Mouse (Mus musculus) left cerebral cortex, adult 18-20 months (tissue): ENCODE results near the gene Hist1h2ag. TPM values are rescaled to one million over a fixed set of nuclear protein-coding genes. Genes with fewer than 3 reads are reported as not detected.
"Not testable (repeated sequence)": the region's sequence is repeated elsewhere in the genome, so short reads cannot be mapped to it uniquely, and the experiment has no call there.

Experiments used
- DNase-seq, 2 experiments: peaks; one replicate each; pipeline ENCODE4 v3.0.0; 2021 to 2022; ENCODE audit warnings: low spot score in 2 of 2, mixed read lengths in 1 of 2
- long read RNA-seq, 2 experiments: library from polyadenylated mRNA; stranded (forward); transcript quantifications; one replicate each; pipeline ENCODE4 v2.0.0; 2021
- total RNA-seq, 2 experiments: library from RNA; stranded (reverse); gene quantifications; 2 replicates each; pipeline ENCODE4 v1.2.3; 2021

Gene Hist1h2ag
- 10 to 100 TPM in 1 of 2 experiments, 1 to 10 TPM in 1; 7.5 to 13.7 TPM for total RNA-seq
- long read RNA-seq, experiment 1 = 0 reads
- long read RNA-seq, experiment 2 = 0 reads

DNA sequence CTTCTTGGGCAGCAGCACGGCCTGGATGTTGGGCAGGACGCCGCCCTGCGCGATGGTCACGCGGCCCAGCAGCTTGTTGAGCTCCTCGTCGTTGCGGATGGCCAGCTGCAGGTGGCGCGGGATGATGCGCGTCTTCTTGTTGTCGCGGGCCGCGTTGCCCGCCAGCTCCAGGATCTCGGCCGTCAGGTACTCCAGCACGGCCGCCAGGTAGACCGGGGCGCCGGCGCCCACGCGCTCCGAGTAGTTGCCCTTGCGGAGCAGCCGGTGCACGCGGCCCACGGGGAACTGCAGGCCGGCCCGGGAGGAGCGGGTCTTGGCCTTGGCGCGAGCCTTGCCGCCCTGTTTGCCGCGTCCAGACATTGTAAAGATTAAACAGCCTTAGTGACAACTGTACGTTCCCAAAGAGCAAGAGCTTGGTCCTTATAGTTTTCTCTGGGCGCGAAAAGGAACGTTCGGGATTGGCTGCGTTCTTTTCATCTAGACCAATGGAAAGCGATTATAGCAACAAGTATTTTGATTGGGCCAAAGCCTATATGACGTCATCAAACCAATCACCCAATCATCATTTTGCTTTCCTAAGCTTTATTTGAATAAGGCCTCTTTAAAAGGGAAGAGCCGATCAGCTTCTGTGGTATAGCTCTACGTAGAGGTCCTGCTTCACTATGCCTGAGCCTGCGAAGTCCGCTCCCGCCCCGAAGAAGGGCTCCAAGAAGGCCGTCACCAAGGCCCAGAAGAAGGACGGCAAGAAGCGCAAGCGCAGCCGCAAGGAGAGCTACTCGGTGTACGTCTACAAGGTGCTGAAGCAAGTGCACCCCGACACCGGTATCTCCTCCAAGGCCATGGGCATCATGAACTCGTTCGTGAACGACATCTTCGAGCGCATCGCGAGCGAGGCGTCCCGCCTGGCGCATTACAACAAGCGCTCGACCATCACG is at the start of gene Hist1h2ag, which contains the start of gene Hist1h2bj:
TSS of gene Hist1h2ag (minus strand) at position 377 of the 935 bp plus-strand sequence.
TSS of gene Hist1h2bj (plus strand) at position 647 of the 935 bp plus-strand sequence.
- peak; percentile 74 to 86 for DNase-seq

DNA sequence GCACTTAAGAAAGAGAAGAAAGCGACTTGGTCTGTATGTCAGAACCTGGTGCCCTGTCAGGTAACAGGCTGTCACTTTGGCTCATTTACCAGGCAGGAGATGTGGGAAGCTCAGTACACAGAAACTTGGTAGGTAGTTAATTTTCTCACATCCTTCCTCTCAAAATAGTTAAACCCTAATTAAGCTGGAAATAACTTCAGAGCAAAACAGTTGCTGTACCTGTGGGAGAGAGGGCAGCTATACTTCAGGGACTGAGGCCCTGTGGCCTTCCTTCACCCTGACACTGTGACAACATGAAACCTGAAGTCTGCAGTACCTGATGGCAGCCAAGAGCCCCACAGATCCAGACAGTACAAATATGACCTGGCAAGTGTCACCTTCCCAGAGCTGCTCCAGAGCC is 41.4 kb upstream of the Hist1h2ag start, which contains the start of gene Vmn1r188:
TSS of gene Vmn1r188 (plus strand) at position 301 of the 400 bp plus-strand sequence.
- DNase-seq = not testable (repeated sequence)

DNA sequence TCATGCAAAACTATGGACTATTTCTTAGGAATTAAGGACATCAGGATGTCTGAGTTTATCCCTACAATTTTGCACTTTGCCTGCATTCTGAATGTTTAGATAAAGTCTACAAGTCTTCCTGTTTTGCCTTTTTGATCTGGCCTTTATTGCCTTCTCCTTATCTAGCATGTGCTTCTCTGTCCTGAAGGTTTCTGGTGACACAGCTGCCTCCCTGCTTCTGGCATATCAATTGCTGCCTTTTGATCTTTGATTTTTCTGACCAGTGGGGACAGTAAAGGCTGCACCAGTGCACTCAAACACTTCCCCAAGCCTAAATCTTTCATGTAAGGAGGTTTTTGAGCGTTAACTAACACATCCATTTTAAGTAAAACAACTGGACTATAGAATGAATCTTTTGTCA is 20.7 kb upstream of the Hist1h2ag start:
- DNase-seq = no peak

DNA sequence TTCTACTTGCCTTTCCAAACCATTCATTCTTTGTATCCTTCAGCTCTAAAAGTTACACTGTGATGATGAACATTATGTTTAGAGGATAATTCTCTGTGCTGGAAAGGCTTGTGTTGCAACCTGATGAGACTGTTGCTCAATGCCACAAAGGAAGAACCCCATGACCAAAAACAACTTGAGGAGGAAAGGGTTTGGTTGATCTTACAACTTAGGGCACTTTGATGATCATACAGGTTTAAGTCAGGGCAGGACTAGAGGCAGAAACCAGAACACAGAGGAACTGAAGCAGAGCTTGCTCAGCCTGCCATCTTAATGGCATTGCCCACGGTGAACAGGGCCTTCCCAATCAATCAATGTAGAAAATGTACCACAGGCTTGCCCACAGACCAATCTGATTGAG is 18.7 kb upstream of the Hist1h2ag start:
- no peak for DNase-seq

DNA sequence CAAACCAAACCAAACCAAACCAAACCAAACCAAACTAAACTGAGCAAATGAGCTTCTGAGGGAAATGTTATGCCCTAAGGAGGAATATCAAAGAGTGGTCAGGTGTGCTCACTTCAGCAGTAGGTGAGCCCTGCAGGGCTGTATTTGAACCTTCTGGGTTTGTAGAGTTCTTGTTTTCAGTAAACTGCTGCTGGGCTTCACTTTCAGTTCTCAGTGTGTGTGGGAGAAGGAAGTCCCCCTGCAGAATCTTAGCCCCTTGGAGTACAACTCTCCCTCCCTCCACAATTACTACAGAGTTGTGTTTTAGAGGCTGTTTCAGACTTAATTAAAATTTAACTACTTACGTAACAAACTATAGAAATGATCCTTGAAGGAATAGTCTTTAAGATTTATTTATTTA is 11.0 kb upstream of the Hist1h2ag start:
- no peak for DNase-seq

DNA sequence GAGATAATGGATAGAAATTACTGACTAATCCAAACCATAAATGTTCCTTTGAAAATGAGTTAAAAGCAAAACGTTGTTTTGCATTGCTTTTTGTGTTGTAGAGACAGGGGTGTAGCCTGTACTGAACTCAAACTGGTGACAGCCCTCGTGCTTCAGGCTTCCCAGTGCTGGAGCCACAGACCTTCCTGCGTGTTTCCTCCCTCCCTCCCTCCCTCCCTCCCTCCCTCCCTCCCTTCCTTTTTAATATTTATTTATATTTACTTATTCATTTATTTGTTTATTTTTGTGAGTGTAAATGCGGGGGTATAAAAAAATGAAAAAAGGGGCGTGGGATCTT is 8.7 kb upstream of the Hist1h2ag start:
- no peak for DNase-seq

DNA sequence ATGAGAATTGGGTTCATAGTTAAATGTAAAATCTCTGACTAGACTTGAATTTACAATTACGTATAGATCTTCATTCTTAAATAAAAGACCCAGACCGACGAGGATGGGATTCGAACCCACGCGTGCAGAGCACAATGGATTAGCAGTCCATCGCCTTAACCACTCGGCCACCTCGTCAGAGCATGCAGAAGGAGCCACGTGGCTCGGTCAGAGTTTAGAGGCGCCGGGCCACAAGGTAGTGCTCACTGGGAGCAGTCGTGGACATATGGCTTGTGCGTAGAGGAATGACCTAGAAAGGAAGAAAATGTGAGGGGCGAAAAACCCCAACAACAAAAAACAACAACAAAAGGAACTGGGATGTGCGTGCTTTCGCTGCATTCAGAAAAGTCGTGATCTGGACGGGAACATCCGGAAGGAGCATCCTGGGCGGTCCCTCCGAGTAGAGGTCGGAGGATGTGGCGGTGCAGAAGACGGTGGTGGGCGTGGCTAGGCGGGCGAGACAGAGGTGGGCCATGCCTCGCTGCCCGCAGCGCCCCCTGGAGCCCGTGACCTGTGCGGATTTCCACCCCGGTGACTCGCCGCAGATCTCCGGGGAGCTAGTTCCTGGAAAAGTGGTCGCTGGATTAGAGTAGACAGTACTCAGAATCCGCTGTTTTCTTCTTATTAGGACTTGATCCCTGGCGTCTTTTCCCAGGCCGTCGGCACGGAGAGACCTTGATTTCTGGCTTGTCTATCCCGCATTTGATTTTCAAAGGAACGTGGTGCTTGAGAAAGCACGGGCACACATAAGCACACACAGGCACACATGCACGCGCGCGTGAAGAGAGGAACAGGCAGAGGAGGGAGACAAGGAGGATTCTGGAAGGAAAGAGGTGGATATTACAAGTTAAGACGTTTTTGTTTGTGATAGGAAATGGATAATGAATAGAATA is 8.1 kb upstream of the Hist1h2ag start:
- DNase-seq = peak; percentile 84 to 92

DNA sequence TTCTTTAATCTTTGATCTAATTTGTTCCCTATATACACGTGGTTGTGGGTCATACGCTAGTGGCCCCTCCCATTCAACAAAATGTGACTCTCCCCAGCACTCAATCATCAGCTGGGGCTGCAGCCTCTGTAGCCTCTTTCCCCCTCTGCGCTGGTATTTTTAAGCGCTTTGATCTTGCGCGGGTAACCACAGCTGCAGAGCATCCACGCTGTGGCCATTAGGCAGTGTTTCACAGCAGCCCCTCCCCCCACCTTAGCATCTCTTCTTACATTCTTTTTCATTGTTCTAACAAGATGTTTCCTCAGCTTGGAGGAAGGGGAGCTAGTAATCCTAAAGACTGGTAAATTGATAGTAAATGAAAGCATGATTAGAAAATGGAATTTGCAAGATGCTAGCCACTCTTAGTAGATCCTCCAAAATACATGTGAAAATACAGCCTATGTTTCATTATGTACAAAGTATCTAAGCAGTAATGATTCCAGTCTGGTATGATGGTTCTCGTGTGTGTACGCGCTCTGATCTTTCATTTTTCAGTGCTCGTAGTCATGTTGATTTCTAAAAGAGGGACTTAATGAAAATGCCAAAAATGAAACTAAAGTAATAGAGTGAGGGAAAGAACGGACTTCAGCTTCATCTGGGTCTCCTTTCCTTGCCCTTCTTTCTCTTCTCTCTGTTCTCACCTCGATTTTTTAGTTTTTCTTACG is 7.1 kb upstream of the Hist1h2ag start:
- no peak for DNase-seq

DNA sequence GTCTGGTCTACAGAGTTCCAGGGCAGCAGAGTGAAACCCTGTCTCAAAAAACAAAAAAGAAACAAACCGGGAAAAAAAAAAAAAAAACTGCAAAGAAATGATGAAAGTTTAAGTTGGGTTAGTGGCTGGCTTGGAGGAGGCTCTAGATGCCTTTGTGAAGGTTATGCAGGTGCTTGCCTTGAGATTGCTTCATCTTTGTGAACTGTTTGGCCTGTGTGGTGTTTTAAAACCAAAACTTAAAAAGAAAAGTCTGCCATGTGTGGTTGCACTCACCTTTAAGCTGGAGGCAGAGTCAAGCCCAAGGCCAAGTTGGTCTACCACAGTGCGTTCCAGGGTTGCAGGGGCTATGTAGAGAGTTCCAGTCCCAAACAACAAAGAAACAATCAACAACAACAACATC is 6.3 kb upstream of the Hist1h2ag start:
- no peak for DNase-seq

DNA sequence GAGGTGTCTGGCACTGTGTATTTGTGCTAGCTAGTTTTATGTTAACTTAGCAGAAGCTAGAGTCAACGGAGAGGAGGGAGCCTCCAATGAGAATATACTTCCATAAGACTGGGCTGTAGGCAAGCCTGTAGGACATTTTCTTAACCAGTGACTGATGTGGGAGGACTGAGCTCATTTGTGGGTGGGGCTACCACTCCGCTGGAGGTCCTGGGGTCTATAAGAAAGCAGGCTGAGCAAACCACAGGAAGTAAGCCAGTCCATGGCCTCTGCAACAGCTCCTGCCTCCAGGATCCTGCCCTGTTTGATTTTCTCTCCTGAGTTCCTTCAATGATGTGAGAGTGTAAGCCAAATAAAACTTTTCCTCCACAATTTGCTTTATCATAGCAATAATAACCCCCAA is 2.6 kb upstream of the Hist1h2ag start:
- DNase-seq = no peak

DNA sequence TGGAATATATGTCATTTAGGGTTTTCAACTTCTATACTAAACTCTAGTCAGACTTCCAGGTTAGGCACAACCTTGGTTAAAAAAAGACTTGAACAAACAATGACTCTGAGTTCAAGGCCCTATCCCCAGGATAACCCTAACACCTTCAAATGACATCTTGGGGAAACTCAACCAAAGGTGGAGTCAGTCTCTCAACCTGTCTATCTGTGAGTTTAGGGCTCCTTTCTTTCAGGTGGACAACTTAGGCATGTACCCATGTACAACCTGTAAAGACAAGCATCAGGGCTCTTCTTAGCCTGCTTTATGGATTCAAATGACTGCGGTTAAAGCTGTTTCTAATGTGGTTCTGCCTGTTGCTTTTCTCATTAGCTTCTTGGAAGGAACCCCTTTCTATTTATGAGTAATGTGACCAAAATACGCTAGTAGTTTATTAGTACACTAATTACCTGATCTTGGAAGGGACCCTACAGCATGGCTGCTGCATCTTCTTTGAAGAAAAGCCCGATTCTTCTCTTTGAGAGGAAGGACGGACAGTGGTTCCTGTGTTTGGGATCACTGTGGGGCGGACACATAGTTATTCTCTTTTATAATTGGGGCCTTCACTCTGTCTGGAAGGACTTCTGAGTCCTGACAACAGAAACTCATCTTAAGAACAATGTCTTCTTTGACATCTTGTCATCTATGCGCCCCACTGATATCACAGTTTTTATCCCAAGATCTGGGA is 1.9 kb upstream of the Hist1h2ag start:
- DNase-seq = no peak

DNA sequence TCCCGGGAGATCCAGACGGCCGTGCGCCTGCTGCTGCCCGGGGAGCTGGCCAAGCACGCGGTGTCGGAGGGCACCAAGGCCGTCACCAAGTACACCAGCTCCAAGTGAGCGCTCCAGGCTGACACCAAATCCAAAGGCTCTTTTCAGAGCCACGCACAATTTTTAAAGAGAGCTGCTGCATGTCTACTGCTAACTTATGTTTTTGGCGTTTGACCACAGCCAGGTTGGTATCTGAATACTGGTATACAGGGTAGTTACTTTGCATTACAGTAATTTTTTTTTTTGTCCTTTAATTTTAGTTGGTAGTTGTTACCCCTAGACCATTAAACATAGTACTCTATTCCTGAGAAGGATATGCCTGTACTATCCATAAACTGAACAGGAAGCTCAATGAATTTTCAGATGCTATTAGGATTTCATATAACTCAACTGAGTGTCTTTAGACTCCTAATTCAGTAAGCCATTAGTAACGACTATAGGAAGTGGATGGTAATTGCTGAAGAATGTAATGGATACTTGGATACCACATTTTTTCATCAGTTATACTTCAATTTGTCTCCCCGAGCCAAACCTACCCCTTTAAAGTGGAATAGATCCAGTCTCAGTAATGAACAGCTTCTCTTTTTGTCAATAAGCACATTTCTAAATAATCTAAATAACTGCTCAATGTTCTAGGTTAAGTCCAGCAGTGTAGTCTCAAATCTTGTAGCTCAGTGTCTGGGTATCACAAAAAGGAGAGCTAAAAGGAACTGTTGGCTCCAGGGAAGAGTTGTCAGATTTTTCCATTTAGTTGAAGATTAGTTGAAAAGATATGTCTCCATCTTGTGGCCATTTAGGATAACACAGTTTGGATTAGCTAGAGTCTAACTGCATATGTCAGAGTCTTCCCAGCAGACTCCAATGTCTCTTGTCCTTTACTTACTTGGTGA is 1.0 kb upstream of the Hist1h2ag start:
- no peak for DNase-seq

DNA sequence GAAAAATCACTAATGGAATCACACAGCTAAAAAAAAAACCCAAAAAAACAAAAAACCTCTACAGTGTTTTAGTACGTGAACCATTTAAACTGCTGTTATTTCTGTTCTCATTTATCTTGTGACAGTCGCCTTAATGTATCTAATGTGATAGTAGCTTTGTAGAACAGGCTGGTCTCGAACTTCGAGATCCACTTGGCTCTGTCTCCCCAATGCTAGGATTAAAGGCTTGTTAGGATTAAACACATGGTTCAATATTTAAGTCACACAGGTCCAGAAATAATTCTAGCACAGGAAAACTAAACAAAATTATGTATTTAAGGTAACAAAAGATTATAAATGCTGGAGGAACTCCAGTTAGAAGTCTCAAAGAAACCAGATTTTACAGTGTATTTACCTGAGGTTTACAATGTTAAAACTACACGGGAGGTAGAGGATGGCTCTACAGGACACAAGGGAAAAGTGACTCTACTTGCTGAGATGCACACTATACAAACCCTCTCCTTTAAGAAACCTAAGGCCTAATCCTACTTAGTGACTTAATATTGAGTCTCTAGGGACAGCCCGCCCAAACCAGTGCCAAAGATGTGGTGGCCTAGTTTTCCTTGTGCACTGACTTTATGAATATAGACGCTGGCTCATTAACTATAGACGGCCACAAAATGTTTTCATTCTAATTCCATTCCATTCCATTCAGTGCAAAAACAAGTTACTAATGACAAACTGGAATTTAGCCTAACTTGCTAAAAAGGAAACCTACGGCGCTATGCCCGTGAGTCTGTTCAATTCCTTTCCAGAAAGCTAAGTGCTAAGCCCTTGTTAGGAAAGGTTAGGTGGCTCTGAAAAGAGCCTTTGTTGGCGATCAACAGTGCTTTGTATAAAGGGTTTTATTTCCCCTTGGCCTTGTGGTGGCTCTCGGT is 835 bp downstream of the Hist1h2ag start:
- no peak for DNase-seq

DNA sequence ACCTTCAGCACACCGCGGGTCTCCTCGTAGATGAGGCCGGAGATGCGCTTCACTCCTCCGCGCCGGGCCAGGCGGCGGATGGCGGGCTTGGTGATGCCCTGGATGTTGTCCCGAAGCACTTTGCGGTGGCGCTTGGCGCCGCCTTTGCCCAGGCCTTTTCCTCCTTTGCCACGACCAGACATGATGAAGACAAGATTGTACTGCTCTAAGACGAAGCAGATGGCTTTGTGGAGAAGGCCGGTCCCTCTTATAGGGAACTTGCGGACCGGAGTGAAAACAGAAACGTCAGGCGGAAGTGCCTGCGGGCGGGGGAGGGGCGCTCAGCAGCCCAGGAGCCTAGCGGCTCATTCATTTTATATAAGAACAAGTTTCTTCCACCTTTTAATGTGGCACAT is 1.6 kb downstream of the Hist1h2ag start, which contains the start of gene Hist1h4i:
TSS of gene Hist1h4i (minus strand) at position 221 of the 395 bp plus-strand sequence.
- DNase-seq = peak; percentile 94 to 98

DNA sequence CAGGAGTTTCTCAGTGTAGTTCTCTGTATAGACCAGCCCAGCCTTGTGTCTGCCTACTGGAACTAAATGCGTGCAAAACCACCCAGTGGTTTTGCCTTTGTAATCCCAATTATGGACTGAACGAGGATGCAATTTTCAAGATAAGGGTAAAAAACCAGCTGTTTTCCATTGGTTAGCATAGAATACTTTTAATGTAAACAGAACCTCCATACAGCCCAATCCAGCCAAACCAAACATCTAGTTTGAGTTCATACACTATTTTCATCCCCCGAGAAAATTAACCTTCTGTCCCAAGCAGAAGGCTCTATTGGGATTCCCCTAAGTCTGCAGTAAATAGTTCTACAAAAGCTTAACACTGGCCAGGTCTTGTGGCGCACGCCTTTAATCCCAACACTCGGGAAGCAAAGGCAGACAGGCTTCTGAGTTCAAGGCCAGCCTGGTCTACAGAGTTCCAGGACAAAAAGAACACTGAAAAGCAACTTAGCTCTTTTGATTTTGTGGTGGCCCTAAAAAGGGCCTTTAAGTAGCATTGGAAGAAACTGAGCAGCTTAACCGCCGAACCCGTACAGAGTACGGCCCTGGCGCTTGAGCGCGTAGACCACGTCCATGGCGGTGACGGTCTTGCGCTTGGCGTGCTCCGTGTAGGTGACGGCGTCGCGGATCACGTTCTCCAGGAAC is 2.1 kb downstream of the Hist1h2ag start:
- no peak for DNase-seq

DNA sequence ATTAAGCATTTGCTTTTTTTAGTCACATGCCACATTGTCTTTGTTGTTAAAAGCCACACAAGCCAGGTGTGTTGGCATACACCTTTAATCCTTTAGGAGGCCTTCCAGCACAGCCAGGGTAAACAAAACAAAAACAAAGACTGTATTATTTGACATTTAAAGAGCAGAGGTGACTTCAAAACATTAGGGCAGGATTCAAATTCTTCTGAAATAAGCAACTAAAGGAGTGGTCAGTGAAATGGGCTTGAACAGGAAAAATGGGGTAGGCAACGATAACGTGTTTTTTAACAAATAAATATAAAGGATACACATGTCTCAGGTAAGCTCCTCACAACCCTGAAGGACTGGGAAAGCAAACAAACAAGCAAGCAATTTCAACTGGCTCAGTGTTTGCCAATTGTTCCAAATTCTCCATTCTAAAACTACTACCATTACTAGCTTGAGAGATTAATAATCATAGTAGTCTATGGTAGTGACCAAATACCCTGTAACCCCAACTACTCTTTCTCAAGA is 2.7 kb downstream of the Hist1h2ag start:
- DNase-seq = no peak

DNA sequence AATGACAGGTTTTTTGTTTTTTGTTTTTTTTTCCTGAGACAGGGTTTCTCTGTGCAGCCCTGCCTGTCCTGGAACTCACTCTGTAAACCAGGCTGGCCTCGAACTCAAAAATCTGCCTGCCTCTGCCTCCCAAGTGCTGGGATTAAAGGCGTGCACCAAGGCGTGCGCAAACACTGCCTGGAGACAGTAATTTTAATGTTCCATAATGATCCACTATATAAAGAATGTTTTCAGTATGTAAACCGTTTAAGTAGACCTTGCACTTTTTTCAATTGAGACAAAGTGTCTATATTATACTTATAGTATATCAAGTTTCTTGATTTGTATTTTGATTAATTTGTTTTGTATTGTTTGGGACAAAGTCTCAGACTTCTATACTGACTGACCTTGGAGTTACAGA is 3.4 kb downstream of the Hist1h2ag start:
- no peak for DNase-seq
